Mouse (Mus musculus) mammary gland, adult 2 months (tissue): ENCODE data around the gene Nutf2-ps1. TPM values are rescaled to one million over a fixed set of nuclear protein-coding genes. Genes with fewer than 3 reads are reported as not detected.

Experiments
- polyA plus RNA-seq: library from polyadenylated mRNA; depleted of rRNA; stranded (reverse); fragments of >200 nt; gene quantifications from 2 replicates; pipeline ENCODE4 v1.2.3, GENCODE M21; 2012; ENCODE audit warnings: low replicate concordance; rRNA removed

The Nutf2-ps1 gene
- 90.8 and 152 TPM in 2 replicates for polyA plus RNA-seq

DNA sequence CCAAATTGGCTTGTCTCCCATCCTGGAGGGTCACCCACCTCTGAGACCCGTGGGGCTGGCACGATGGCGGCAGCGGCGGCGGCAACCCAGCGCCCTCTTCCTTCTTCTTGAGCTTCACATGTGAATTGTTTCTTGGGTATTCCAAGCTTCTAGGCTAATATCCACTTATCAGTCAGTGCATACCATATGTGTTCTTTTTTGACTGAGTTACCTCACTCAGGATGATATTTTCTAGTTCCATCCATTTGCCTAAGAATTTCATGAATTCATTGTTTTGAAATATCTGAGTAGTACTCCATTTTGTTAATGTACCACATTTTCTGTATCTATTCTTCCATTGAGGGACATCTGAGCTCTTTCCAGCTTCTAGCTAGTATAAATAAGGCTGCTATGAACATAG lies at the start of gene Nutf2-ps1:
TSS of gene Nutf2-ps1 (minus strand) at position 101 of the 400 bp plus-strand sequence.

DNA sequence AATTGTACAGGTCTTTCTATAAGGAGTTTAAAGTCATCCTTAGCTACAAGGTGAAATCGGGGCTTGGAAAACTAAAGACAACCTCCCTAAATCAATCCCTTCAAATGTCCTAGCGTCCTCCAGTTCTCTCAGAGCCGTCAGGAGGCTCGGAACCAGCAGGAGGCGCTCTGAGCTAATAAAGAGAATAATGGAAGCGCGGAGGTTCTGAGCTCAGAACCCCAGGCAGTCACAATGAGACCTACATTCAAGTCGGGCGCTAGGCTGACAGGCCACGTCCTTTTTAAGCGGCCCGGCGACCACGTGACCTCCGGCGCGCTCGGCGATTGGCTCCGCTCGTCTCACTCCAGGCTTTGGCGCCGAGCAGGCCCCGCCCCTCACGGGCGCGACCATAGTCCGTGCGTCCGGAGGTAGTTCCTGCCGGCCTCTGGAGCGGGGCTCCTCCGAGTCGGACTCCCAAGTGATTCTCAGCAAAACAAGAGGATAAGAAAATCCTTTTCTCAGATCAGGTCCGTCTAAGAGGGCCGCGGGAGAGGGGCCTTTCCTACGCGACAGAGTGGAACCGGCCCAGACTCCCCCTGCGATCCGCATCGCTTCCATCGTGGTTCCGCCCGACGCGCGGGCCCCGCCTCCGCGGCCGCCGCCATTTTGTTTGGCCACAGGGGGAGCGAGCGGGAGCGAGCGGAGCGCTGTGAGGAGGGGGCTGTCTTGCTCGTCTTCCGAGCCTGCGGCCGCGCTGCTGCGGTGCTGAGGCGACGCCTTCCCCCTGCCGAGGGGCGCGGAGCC lies 11.1 kb upstream of the Nutf2-ps1 start, which contains the start of gene Smc3:
TSS of gene Smc3 (plus strand) at position 642 of the 783 bp plus-strand sequence.

Other genes starting within 250 kb of the Nutf2-ps1 start
- gene Gm10197, start 217.3 kb downstream of the Nutf2-ps1 start, polyA plus RNA-seq, result not detected in 2 replicates
- 3.0 and 5.9 TPM in 2 replicates for gene Smndc1, start 198.5 kb downstream of the Nutf2-ps1 start, polyA plus RNA-seq
- 4.7 and 11.1 TPM in 2 replicates for gene Dusp5, start 60.0 kb downstream of the Nutf2-ps1 start, polyA plus RNA-seq
- gene Smc3, start 11.3 kb upstream of the Nutf2-ps1 start, polyA plus RNA-seq, result 2.2 and 3.8 TPM in 2 replicates
- 2.2 and 7.8 TPM in 2 replicates for gene Rbm20, start 88.2 kb upstream of the Nutf2-ps1 start, polyA plus RNA-seq